Mouse (Mus musculus) adrenal gland, postnatal 14 days (tissue): ENCODE measurements at regions not wholly inside any gene's neighbourhood (a gene's known extent, or its start where the extent isn't known, plus 50 kb on each side); places are given as distances from the start of the nearest gene placed in this dataset.
"Not testable (repeated sequence)": the region's sequence is repeated elsewhere in the genome, so short reads cannot be mapped to it uniquely, and the experiment has no call there.

Experiments
- DNase-seq: peaks from one replicate; pipeline ENCODE4 v3.0.0; 2021; ENCODE audit warnings: mixed read lengths

DNA sequence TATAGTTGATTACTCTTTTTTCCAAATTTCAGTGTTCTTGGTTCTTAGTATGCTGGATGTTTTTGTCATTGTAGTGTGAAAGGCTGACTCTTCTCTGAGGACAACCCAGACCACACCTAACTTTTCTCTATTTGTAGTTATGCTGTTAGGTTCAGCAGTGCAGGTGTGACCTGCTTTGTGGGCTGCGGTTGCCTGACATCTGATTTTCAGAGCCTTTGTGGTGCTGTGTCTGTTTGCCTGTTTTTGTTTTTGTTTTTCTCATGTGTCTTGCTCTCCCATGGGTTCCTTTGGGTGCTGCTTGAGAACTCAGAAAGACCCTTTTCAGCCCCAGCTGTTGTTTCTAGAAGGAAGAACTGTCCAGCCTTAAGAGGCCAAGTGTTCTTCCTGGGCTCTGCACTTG is 52.0 kb upstream of the Trpm1 start:
- no peak for DNase-seq

DNA sequence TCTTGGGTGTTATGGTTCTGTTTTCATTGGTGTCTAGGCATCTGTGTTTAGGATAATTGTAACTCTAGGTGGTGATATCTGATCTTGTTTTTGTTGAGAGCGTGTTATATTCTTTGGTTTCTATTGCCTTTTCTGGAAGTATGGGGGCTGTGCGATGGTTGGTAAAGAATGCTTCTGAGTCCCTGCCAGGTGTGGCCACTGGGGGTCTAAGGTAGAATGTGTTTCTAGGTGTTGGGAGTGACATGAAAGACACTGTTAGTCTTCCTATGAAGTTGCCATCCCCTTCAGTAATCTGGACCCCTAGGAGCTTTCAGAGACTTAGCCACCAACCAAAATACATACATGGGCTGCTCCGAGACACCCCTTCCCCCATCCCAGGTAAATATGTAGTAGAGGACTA is 54.0 kb upstream of the Trpm1 start:
- DNase-seq = no peak

GRCm38 (mm10) chr7:64090067-64090466 is 63.6 kb upstream of the Trpm1 start:
- no peak for DNase-seq

- DNase-seq = no peak
These were observed 64.6 kb upstream of the Trpm1 start for GRCm38 (mm10) chr7:64089034-64089433.

DNA sequence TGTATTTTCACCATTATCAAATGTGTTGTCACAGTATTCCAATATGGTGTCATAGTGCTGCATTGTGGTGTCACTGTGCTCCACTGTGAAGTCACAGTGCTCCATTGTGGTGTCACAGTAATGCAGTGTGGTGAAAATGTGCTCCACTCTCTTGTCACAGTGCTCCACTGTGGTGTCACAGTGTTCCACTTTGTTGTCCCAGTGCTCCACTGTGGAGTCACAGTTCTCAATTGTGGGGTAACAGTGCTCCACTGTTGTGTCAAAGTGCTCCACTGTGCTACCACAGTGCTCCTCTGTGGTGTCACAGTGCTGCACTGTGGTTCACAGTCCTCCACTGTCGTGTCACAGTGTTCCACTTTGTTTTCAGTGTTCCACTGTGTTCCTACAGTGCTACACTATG is 69.7 kb upstream of the Trpm1 start:
- DNase-seq = not testable (repeated sequence)

DNA sequence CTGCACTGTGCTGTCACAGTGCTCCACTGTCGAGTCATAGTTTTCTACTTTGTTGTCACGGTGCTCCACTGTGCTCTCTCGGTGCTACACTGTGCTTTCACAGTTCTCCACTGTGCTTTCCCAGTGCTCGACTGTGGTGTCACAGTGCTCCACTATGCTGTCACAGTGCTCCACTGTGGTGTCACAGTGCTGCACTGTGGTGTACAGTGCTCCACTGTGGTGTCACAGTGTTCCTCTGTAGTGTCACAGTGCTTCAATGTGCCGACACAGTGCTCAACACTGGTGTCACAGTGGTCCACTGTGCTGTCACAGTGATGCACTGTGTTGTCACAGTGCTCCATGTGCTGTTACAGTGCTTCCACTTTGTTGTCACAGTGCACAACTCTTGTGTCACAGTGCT is 71.0 kb upstream of the Trpm1 start:
- DNase-seq = no peak

DNA sequence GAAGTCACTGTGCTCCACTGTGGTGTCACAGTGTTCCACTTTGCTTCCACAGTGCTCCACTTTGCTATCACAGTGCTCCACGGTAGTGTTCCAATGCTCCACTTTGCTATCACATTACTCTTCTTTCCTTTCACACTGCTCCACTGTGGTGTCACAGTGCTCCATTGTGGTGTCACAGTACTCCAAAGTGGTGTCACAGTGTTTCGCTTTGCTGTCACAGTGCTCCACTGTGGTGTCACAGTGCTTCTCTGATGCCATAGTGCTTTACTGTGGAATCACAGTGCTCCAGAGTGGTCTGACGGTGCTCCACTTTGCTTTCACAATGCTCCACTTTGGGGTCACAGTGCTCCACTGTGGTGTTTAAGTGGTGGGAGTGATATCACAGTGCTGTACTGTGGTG is 71.4 kb upstream of the Trpm1 start:
- DNase-seq = no peak

DNA sequence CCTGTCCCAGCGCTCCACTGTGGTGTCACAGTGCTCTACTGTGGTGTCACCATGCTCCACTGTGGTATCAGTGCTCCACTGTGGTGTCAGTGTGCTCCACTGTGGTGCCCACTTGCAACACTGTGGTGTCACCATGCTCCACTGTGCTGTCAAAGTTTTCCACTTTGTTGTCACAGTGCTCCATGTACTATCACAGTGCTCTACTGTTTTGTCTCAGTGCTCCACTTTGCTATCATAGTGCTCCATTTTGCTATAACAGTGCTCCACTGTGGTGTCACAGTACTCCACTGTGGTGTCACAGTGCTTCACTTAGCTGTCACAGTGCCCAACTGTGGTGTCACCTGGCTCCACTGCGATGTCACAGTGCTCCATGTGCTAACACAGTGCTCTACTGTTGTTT is 72.0 kb upstream of the Trpm1 start:
- DNase-seq = no peak

DNA sequence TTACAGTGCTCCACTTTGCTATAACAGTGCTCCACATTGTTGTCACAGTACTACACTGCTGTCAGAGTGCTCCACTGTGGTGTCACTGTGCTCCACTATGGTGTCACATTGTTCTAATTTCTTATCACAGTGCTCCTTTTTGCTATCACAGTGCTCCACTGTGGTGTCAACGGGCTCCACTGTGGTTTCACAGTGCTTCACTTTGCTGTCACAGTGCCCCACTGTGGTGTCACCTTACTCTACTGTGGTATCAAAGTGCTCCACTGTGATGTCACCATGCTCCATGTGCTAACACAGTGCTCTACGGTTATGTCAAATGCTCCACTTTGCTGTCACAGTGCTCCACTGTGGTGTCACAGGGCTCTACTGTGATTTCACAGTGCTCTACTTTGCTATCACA is 72.6 kb upstream of the Trpm1 start:
- DNase-seq = no peak

- DNase-seq = no peak
These were observed 74.3 kb upstream of the Trpm1 start for GRCm38 (mm10) chr7:64079301-64079700.

GRCm38 (mm10) chr7:64078646-64079045 is 75.0 kb upstream of the Trpm1 start:
- no peak for DNase-seq

DNA sequence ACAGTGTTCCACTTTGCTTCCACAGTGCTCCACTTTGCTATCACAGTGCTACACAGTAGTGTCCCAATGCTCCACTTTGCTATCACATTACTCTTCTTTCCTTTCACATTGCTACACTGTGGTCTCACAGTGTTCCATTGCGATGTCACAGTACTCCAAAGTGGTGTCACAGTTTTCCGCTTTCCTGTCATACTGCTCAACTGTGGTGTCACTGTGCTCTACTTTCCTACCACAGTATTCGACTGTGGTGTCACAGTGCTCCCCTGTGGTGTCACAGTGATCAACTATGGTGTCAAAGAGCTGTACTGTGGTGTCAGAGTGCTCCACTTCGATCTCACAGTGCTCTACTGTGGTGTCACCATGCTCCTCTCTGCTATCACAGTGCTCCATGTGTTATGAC is 76.1 kb upstream of the Trpm1 start:
- peak; percentile 28 for DNase-seq

- no peak for DNase-seq
These were observed 76.8 kb upstream of the Trpm1 start for GRCm38 (mm10) chr7:64076764-64077360.

DNA sequence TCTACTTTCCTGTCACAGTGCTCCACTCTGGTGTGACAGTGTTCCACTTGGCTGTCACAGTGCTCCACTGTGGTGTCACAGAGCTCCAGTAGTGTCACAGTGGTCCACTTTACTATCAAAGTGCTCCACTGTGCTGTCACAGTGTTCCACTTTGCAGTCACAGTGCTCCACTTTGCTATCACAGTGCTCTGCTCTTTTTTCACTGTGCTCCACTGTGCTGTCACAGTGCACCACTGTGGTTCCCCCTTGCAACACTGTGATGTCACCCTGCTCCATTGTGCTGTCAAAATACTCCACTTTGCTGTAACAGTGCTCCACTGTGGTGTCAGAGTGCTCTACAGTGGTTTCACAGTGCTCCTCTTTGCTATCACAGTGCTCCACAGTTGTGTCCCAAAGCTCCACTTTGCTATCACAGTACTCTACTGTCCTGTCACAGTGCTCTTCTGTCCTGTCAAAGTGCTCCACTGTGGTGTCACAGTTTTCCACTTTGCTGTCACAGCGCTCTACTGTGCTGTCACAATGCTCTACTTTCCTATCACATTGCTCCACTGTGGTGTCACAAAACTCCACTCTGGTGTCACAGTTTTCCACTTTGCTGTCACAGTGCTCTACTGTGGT is 77.8 kb upstream of the Trpm1 start:
- no peak for DNase-seq

- no peak for DNase-seq
These were observed 78.9 kb upstream of the Trpm1 start for GRCm38 (mm10) chr7:64074661-64075234.

- DNase-seq = no peak
These were observed 79.4 kb upstream of the Trpm1 start for GRCm38 (mm10) chr7:64074186-64074585.

DNA sequence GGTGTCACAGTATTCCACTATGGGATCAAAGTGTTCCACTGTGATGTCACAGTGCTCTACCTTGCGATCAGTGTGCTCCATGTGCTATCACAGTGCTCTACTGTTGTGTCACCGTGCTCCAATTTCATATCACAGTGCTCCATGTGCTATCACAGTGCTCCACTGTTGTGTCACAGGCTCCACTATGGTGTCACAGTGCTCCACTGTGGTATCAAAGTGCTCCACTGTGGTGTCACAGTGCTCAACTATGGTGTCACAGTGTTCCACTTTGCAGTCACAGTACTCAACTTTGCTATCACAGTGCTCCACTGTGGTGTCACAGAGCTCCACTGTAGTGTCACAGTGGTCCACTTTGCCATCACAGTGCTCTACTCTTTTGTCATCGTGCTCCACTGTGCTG is 79.9 kb upstream of the Trpm1 start:
- no peak for DNase-seq

DNA sequence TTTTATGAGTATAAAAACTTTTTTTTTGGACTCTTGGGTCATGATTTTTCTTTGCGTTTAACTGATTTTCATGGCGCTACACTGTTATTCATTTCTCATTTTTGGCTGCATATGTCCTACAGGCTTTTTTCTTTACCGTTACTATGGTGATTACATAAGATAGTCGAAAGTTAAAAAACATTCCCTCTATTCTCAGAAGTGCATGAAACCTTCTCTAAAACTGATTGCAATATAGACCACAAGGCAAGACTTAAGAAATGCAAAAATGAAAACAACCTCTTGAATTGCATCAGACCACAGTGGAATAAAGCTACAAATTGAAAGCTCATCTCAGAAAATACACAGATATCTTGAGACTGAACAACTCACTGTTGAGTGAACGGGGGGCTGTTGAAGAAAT is 82.7 kb upstream of the Trpm1 start:
- DNase-seq = no peak

DNA sequence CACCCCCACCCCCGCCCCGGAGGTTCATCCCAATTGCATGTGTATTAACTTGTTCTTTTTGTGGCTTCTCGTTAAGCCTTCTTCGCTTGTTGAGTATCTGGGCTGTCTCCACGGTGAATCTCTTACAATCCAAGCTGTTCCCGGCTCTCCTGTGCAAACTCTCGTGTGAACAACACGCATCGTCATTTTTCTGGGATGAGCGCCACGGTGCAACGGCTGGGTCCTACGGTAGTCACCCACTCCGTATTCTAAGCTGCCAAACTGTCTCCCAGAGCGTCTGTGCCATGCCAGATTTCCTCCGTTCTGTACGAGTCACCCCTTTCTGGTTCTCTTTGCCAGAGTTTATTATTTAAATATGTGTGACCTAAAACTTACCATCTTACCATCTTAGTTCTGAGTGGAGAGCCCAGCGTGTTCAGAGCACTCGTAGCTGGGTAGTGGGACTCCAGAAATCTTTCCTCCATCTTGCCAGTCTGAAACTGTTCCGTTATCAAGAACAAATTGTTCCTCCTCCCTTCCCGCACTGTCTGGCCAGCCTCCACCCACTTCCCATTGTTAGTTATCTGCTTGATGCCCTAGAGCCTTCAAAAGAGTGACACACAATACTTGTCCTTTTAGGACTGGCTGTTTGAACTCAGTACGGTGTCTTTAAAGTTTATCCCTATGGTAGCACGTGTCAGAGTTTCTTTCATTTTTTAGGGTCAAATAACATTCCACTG is 87.9 kb upstream of the Trpm1 start:
- no peak for DNase-seq

GRCm38 (mm10) chr7:64064460-64065241 is 89.0 kb upstream of the Trpm1 start:
- DNase-seq = peak; percentile 80

GRCm38 (mm10) chr7:64061170-64061569 is 92.5 kb upstream of the Trpm1 start:
- DNase-seq = no peak

- DNase-seq = no peak
These were observed 93.1 kb upstream of the Trpm1 start for GRCm38 (mm10) chr7:64060582-64060981.

DNA sequence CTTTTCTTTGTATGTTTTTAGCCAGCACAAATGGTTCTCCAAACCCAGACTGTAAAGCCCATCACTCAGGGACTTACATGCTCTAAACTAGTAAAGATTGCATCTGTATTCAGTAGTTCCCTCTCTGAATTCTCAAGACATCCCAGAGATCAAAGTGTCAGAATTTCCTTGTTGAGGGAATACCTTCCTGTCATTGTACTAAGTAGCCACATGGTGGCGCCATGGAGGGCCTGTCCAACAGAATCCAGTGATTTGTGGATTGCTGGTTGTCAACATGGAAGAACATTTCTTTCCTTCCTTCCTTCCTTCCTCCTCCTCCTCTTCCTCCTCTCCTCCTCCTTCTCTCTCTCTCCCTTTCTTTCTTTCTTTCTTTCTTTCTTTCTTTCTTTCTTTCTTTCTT is 93.6 kb upstream of the Trpm1 start:
- peak; percentile 62 for DNase-seq
